Mouse (Mus musculus) cortical plate, adult 2 months (tissue): ENCODE data around the gene Fhl2.
A peak's percentile ranks its signal among the peaks of the same experiment; 100 is the strongest.

Source experiments
- CTCF ChIP-seq: fragments of 200-500 bp; IDR thresholded peaks from 2 replicates; pipeline ENCODE4 v1.5.1; 2011; ENCODE audit warnings: mild to moderate bottlenecking, control low read depth, low read length; ENCODE audit not compliant: insufficient read depth; ENCODE audit errors: extremely low read depth
- POLR2A ChIP-seq: fragments of 200-500 bp; IDR thresholded peaks from 2 replicates; pipeline ENCODE4 v1.6.1; 2011; ENCODE audit warnings: mild to moderate bottlenecking, low read length, control low read depth; ENCODE audit not compliant: insufficient read depth; ENCODE audit errors: extremely low read depth

DNA sequence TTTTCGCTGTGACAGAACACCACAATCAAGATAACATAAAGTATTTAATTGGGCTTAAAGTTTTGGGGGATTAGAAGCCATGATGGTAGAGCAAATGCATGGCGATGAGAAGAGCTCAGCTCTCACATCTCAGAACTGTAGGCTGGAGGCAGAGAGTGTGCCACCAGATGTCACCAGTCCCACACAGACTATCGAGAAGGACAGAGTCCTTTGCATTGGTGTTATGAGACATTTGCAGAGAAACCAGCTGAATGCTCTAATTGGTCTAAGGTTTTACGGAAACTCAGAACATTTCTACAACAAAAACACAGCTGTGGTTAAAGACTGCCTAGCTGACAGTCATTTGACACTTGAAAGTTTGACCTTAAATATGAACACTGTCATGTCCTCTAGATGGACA is 53.5 kb downstream of the Fhl2 start:
- TF ChIP-seq CTCF (peak; percentile 52), POLR2A (no peak)
